Mouse (Mus musculus) forebrain, embryonic 10.5 days (tissue): ENCODE data around the gene Dyrk2. TPM values are rescaled to one million over a fixed set of nuclear protein-coding genes. Genes with fewer than 3 reads are reported as not detected.

Experiments used
- DNase-seq: peaks from one replicate; pipeline ENCODE4 v3.0.0-alpha.2; 2017; ENCODE audit warnings: low spot score; ENCODE audit errors: extremely low spot score
- H3K27ac ChIP-seq: fragments of 300-500 bp; sonication (generic); 2 replicates; pipeline ENCODE4 v1.5.1; 2016; ENCODE audit warnings: mild to moderate bottlenecking
- H3K27me3 ChIP-seq: fragments of 300-500 bp; sonication (generic); 2 replicates; pipeline ENCODE4 v1.6.1; 2016; ENCODE audit warnings: mild to moderate bottlenecking; ENCODE audit not compliant: poor library complexity, severe bottlenecking
- H3K36me3 ChIP-seq: fragments of 300-500 bp; sonication (generic); replicated peaks from 2 replicates; pipeline ENCODE4 v1.6.1; 2016; ENCODE audit warnings: mild to moderate bottlenecking, moderate library complexity
- H3K4me1 ChIP-seq: fragments of 300-500 bp; sonication (generic); 2 replicates; pipeline ENCODE4 v1.6.1; 2016
- H3K4me3 ChIP-seq: fragments of 300-500 bp; sonication (generic); 2 replicates; pipeline ENCODE4 v1.5.1; 2016; ENCODE audit warnings: mild to moderate bottlenecking, moderate library complexity
- H3K9me3 ChIP-seq: fragments of 300-500 bp; sonication (generic); 2 replicates; pipeline ENCODE4 v1.6.1; 2016; ENCODE audit warnings: mild to moderate bottlenecking, moderate library complexity
- WGBS: fragments of 180-500 bp; shearing (Covaris S2); methylation state at CpG from one replicate; pipeline ENCODE4 v1.1.7; 2016; 5-methylcytosine and 5-hydroxymethylcytosine counted together
- polyA plus RNA-seq: library from polyadenylated mRNA; unstranded; fragments of >200 nt; fragmentation: Nextera tagmentation; extraction: Ambion mirVana; gene quantifications from 2 replicates; pipeline ENCODE4 v1.2.1, GENCODE M21; 2016

Gene Dyrk2
- polyA plus RNA-seq, 1 experiment from 2014 or later: 7.2 TPM

- Histone ChIP-seq H3K4me1 (no peaks in the 10 kb centered on the region), H3K9me3 (no peaks in the 10 kb centered on the region), H3K4me3 (no peak overlapping the region), H3K27me3 (no peaks in the 10 kb centered on the region), H3K36me3 (no peaks in the 10 kb centered on the region), H3K27ac (no peak overlapping the region)
- WGBS: 83% methylated on average over 8 of the region's 8 CpGs
- DNase-seq: no peak
These were observed 32.4 kb downstream of the Dyrk2 start for GRCm38 (mm10) chr10:118837636-118838035.

DNA sequence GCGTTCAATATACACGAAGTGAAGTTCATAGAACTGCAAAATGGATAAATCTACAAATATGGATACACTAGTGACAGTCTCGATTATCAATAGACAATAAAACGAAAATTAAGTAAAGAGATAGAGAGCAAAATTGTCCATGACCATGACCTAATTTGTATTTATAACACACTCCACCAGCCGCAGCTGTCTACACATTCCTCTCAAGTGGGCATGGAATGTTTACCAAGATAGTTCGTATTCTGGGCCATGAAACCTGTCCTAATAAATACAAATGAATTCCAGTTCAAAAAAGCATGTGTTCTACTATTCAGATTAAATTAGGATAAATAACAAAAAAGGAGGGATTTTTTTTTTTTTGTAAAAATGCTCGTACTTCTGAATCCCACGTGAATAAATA lies 38.8 kb downstream of the Dyrk2 start:
- Histone ChIP-seq H3K4me3 (no peak overlapping the region), H3K36me3 (no peaks in the 10 kb centered on the region)
- 89% methylated on average over 8 of the region's 8 CpGs for WGBS

DNA sequence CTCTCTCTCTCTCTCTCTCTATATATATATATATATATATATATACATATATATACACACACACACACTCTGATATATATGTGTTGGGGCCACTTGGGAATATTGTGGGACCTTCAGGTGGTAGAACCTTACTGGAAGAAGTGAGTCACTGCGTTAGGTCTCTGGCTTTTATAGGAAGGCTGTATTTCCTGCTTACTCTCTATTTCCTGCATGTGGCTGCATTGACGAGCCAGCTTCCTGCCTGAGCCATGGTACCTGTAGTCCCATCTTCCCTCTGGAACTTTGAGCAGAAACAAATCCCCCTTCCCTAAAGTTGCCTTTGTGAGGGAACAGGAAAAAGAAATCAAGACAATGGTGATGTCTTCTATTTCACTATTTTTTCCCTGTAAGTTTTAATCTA lies 40.4 kb downstream of the Dyrk2 start:
- 89% methylated on average over 2 of the region's 2 CpGs for WGBS

More for the DNA sequence above, 38.8 kb downstream of the Dyrk2 start:
- no peaks in the 10 kb centered on the region for H3K9me3 ChIP-seq
- no peak overlapping the region for H3K27ac ChIP-seq
- no peak for DNase-seq
- no peaks in the 10 kb centered on the region for H3K27me3 ChIP-seq
- no peaks in the 10 kb centered on the region for H3K4me1 ChIP-seq

GRCm38 (mm10) chr10:118827116-118827515 lies 42.9 kb downstream of the Dyrk2 start:
- 94% methylated on average over 7 of the region's 7 CpGs for WGBS
- no peak overlapping the region for H3K27ac ChIP-seq
- H3K36me3 ChIP-seq: no peaks in the 10 kb centered on the region
- no peaks in the 10 kb centered on the region for H3K4me1 ChIP-seq
- H3K9me3 ChIP-seq: no peaks in the 10 kb centered on the region
- H3K4me3 ChIP-seq: no peak overlapping the region
- no peak for DNase-seq
- H3K27me3 ChIP-seq: no peaks in the 10 kb centered on the region

More for the DNA sequence above, 40.4 kb downstream of the Dyrk2 start:
- no peak for DNase-seq
- no peaks in the 10 kb centered on the region for H3K9me3 ChIP-seq
- H3K27ac ChIP-seq: no peak overlapping the region
- H3K4me1 ChIP-seq: no peaks in the 10 kb centered on the region
- H3K36me3 ChIP-seq: no peaks in the 10 kb centered on the region
- no peak overlapping the region for H3K4me3 ChIP-seq
- H3K27me3 ChIP-seq: no peaks in the 10 kb centered on the region

DNA sequence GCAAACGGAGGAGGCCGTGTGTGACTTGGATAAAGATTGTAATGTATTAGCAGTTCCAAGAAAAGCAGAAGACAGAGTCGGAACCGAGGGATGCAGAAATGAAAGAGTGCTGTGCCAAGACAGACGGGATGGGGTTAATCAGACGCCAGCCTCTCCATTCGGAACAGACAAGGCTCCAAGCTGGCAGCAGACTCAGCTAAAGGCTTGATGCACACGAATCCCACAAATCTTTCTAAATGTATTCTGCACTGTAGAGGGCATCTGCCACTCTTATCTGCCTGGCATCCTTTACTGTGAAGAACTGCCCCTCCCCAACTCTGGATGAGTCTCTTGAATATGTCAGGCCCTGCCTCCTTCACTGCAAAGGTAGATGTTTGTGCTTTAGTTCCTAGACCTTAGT lies 45.2 kb downstream of the Dyrk2 start:
- no peaks in the 10 kb centered on the region for H3K27me3 ChIP-seq
- H3K36me3 ChIP-seq: no peaks in the 10 kb centered on the region
- H3K9me3 ChIP-seq: no peaks in the 10 kb centered on the region
- no peak overlapping the region for H3K27ac ChIP-seq
- DNase-seq: no peak
- WGBS: 80% methylated on average over 8 of the region's 8 CpGs
- H3K4me1 ChIP-seq: peaks cover 3% of the 10 kb centered on the region; the same call in 1 of the 2 replicates
- H3K4me3 ChIP-seq: no peak overlapping the region

GRCm38 (mm10) chr10:118820901-118821300 lies 49.1 kb downstream of the Dyrk2 start:
- Histone ChIP-seq H3K36me3 (no peaks in the 10 kb centered on the region), H3K27ac (no peak overlapping the region), H3K9me3 (no peaks in the 10 kb centered on the region), H3K4me3 (no peak overlapping the region), H3K4me1 (peaks cover 3% of the 10 kb centered on the region; the same call in 1 of the 2 replicates), H3K27me3 (no peaks in the 10 kb centered on the region)
- WGBS: 57% methylated on average over 7 of the region's 7 CpGs
- DNase-seq: no peak

GRCm38 (mm10) chr10:118819846-118820245 lies 50.2 kb downstream of the Dyrk2 start:
- 91% methylated on average over 4 of the region's 4 CpGs for WGBS
- no peaks in the 10 kb centered on the region for H3K9me3 ChIP-seq

GRCm38 (mm10) chr10:118817089-118817488 lies 52.9 kb downstream of the Dyrk2 start:
- Histone ChIP-seq H3K27me3 (no peaks in the 10 kb centered on the region), H3K4me3 (no peak overlapping the region), H3K9me3 (no peaks in the 10 kb centered on the region), H3K36me3 (no peaks in the 10 kb centered on the region), H3K27ac (no peak overlapping the region), H3K4me1 (peaks cover 3% of the 10 kb centered on the region; the same call in 1 of the 2 replicates)
- no peak for DNase-seq
- WGBS: 92% methylated on average over 6 of the region's 6 CpGs

More at GRCm38 (mm10) chr10:118819846-118820245, 50.2 kb downstream of the Dyrk2 start:
- Histone ChIP-seq H3K36me3 (no peaks in the 10 kb centered on the region), H3K27ac (no peak overlapping the region), H3K27me3 (no peaks in the 10 kb centered on the region), H3K4me1 (peaks cover 3% of the 10 kb centered on the region; the same call in 1 of the 2 replicates), H3K4me3 (no peak overlapping the region)
- no peak for DNase-seq

- DNase-seq: no peak
- Histone ChIP-seq H3K27ac (0 out of 2 replicates have a peak overlapping the region, but pooled peaks have one; percentile 30), H3K4me3 (no peak overlapping the region), H3K9me3 (no peaks in the 10 kb centered on the region), H3K4me1 (peaks cover 10% of the 10 kb centered on the region), H3K27me3 (no peaks in the 10 kb centered on the region), H3K36me3 (no peaks in the 10 kb centered on the region)
- WGBS: 89% methylated on average over 6 of the region's 6 CpGs
These were observed 58.1 kb downstream of the Dyrk2 start for GRCm38 (mm10) chr10:118811945-118812344.

- Histone ChIP-seq H3K4me1 (peaks cover 10% of the 10 kb centered on the region), H3K27me3 (no peaks in the 10 kb centered on the region), H3K9me3 (no peaks in the 10 kb centered on the region), H3K36me3 (no peaks in the 10 kb centered on the region), H3K4me3 (no peak overlapping the region), H3K27ac (peak overlapping the region; percentile 30; the same call in 1 of the 2 replicates)
- no peak for DNase-seq
- WGBS: 81% methylated on average over 16 of the region's 16 CpGs
These were observed 58.9 kb downstream of the Dyrk2 start for GRCm38 (mm10) chr10:118810908-118811711.
